Mouse (Mus musculus) kidney, embryonic 14.5 days (tissue): ENCODE results near the gene Hist2h3c2. TPM values are rescaled to one million over a fixed set of nuclear protein-coding genes. Genes with fewer than 3 reads are reported as not detected.

ENCODE experiments used
- ATAC-seq: fragments of 200-750 bp; cut with Nextera tagmentation; 2 replicates; pipeline ENCODE4 v1.8.0; 2017; ENCODE audit warnings: moderate number of reproducible peaks, mild to moderate bottlenecking, moderate TSS enrichment, moderate library complexity; ENCODE audit not compliant: low FRiP score, low TSS enrichment
- H3K27ac ChIP-seq: fragments of 300-500 bp; sonication (generic); 2 replicates; pipeline ENCODE4 v1.5.1; 2014; ENCODE audit warnings: low read depth, mild to moderate bottlenecking, low read length, moderate library complexity, mixed read lengths
- H3K27me3 ChIP-seq: fragments of 300-500 bp; sonication (generic); 2 replicates; pipeline ENCODE4 v1.6.1; 2014; ENCODE audit warnings: mild to moderate bottlenecking, low read length; ENCODE audit not compliant: control insufficient read depth, insufficient read depth
- H3K36me3 ChIP-seq: fragments of 300-500 bp; sonication (generic); 2 replicates; pipeline ENCODE4 v1.6.1; 2014; ENCODE audit warnings: low read length, mixed read lengths; ENCODE audit not compliant: control insufficient read depth, insufficient read depth
- H3K4me1 ChIP-seq: fragments of 300-500 bp; sonication (generic); 2 replicates; pipeline ENCODE4 v1.6.1; 2014; ENCODE audit warnings: low read length, mixed read lengths; ENCODE audit not compliant: control insufficient read depth, insufficient read depth
- H3K4me2 ChIP-seq: fragments of 300-500 bp; sonication (generic); replicated peaks from 2 replicates; pipeline ENCODE4 v1.6.1; 2014; ENCODE audit warnings: low read depth, mild to moderate bottlenecking, low read length
- H3K4me3 ChIP-seq: fragments of 300-500 bp; sonication (generic); 2 replicates; pipeline ENCODE4 v1.5.1; 2014; ENCODE audit warnings: mild to moderate bottlenecking, low read length
- H3K9ac ChIP-seq: fragments of 300-500 bp; sonication (generic); 2 replicates; pipeline ENCODE4 v1.6.1; 2014; ENCODE audit warnings: low read depth, mild to moderate bottlenecking, low read length, moderate library complexity
- H3K9me3 ChIP-seq: fragments of 300-500 bp; sonication (generic); 2 replicates; pipeline ENCODE4 v1.6.1; 2016; ENCODE audit warnings: low read length; ENCODE audit not compliant: control insufficient read depth
- WGBS: fragments of 180-500 bp; shearing (Covaris S2); extraction: QIAGEN DNeasy Blood & Tissue Kit; methylation state at CpG from one replicate; pipeline ENCODE4 v1.1.7; 2014; 5-methylcytosine and 5-hydroxymethylcytosine counted together
- microRNA-seq: library from miRNA; unstranded; fragments of <30 nt; microRNA quantifications from one replicate; pipeline ENCODE4, GENCODE M21; 2016
- polyA plus RNA-seq: library from polyadenylated mRNA; unstranded; fragments of >200 nt; fragmentation: Nextera tagmentation; extraction: Ambion mirVana; gene quantifications from 2 replicates; pipeline ENCODE4 v1.2.1, GENCODE M21; 2014

Gene Hist2h3c2
- polyA plus RNA-seq, 1 experiment from 2014 or later, result 5.4 TPM

DNA sequence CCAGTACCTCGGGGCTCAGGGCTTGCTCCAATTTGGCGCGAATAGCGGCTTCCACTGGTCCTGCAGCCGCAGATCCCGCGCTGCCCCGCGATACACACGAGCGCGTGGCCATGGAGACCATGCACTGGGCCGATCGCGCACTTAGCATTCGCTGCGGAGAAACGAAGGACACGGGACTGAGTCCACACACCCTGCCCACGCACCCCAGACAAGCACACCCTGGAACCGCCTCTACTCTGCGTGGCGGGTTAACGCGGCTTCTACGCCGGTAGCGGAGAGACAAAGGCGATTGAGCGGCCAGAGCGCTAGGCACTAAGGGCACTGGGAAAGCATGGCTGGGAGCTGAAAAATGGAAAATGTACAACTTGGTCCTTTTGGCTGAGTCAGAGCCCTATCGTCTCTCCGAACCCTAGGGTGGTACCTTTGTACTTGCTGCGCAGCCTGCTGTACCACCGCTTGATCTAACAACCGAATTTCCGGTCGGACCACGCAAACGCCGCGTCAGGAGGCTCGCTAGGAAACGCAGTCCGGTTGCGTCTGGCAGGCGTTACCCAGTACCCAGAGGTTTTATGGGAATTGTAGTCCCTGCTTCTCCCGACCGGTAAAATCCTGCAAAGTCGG lies 41.7 kb downstream of the Hist2h3c2 start:
- peaks cover 5% of the 10 kb centered on the region for H3K4me1 ChIP-seq
- peak overlapping the region; percentile 90 for H3K27ac ChIP-seq
- ATAC-seq, result peak; percentile 93
- H3K9ac ChIP-seq, result peak overlapping the region; percentile 80
- no peaks in the 10 kb centered on the region for H3K36me3 ChIP-seq
- H3K4me2 ChIP-seq, result peak overlapping the region; percentile 81
- WGBS, result under 1% methylated on average over 50 of the region's 50 CpGs
- H3K9me3 ChIP-seq, result no peaks in the 10 kb centered on the region
- H3K4me3 ChIP-seq, result peak overlapping the region; percentile 55
- no peaks in the 10 kb centered on the region for H3K27me3 ChIP-seq

DNA sequence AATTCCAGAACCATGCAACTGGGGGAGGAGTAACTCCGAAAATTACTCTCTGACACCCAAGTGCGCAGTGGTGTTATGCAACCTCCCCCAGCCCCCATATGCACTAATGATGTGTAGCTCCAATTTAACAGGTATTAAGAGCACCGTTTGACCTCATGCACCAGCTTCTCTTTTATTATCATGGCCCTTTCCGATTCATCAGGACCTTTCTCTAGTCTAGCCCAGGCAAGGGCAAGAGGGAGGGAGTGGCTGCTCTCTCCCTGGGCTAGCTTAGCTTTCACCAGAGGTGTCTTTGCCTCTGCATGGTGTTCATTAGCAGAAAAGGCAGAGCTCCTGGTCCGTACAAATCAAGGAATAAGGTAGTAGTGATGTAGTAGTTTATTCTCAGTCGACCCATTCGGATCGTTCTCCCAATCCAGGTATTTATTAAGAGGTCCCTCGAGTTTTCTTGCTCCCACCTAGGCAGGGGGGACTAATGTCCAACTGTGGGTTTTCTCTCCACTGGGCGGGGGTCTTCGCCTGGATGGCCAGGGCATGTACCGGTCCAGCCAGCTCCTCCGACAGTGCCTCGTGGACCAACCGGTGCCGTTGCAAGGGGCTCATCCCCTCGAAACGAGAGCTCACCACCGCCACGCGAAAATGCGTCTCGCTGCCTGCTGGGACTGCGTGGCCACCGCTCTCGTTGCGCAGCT lies 42.3 kb downstream of the Hist2h3c2 start:
- Histone ChIP-seq H3K27me3 (no peaks in the 10 kb centered on the region), H3K27ac (peak overlapping the region; percentile 90), H3K36me3 (no peaks in the 10 kb centered on the region), H3K4me1 (peaks cover 5% of the 10 kb centered on the region), H3K9me3 (no peaks in the 10 kb centered on the region), H3K4me3 (peak overlapping the region; percentile 55), H3K9ac (peak overlapping the region; percentile 80), H3K4me2 (peak overlapping the region; percentile 81)
- ATAC-seq, result peak; percentile 53; the same call in 1 of the 2 replicates
- WGBS, result 16% methylated on average over 27 of the region's 27 CpGs

DNA sequence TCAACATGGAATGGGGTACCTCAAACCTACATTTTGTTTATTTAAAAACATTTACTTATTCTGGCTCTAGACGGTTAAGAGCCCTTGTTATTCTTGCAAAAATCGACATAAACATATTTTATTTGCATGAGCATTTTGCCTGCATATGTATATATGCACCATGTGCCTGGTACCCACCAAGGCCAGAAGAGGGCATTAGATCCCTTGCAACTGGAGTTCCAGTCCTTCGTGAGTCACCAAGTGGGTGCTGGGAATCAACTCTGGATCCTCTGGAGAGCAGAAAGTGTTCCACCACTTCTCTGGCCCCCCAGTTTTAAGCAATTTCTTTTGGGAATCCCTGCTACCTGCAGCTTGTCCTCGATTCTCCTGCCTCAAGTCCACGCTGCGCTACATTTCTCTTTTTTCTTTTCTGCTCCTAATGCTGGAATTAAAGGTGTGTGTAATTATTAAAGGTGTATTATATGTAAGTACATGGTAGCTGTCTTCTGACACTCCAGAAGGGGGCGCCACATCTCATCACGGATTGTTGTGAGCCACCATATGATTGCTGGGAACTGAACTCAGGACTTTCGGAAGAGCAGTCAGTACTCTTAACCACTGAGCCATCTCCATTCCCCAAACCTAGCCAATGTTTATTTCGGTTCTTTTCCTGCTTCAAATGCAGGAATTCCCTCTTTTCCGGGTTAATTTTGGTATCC lies 43.2 kb downstream of the Hist2h3c2 start:
- Histone ChIP-seq H3K4me2 (no peak overlapping the region), H3K4me3 (no peak overlapping the region), H3K27ac (no peak overlapping the region), H3K4me1 (peaks cover 5% of the 10 kb centered on the region), H3K36me3 (no peaks in the 10 kb centered on the region), H3K27me3 (no peaks in the 10 kb centered on the region), H3K9ac (no peak overlapping the region), H3K9me3 (no peaks in the 10 kb centered on the region)
- no peak for ATAC-seq
- 92% methylated on average over 11 of the region's 11 CpGs for WGBS

GRCm38 (mm10) chr3:96194966-96195365 lies 44.0 kb downstream of the Hist2h3c2 start:
- WGBS, result 91% methylated on average over 10 of the region's 10 CpGs
- Histone ChIP-seq H3K27me3 (no peaks in the 10 kb centered on the region), H3K4me2 (no peak overlapping the region), H3K4me1 (peaks cover 5% of the 10 kb centered on the region), H3K9me3 (no peaks in the 10 kb centered on the region), H3K4me3 (no peak overlapping the region), H3K36me3 (no peaks in the 10 kb centered on the region), H3K27ac (no peak overlapping the region), H3K9ac (no peak overlapping the region)
- ATAC-seq, result no peak

DNA sequence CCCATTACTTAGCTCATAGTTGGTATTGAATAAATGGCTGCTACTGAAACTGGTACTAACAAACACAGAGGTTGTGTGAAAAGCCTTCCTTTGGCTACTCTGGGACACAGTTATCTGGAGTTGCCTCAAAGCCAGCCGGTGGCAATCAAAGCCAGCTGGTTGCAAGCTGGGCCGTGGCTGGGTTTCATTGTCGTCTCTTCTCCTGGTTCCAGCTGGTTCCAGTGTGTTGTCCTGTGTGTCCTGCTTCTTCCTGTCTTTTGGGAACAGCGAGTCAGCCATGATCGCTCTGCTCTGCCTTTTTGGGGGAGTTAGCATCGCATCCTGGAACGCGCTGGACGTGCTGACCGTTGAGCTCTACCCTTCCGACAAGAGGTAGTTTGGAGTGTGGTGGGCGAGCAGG lies 46.0 kb downstream of the Hist2h3c2 start:
- Histone ChIP-seq H3K4me1 (peaks cover 5% of the 10 kb centered on the region), H3K27me3 (no peaks in the 10 kb centered on the region), H3K4me3 (no peak overlapping the region), H3K36me3 (no peaks in the 10 kb centered on the region), H3K27ac (no peak overlapping the region), H3K9me3 (no peaks in the 10 kb centered on the region), H3K4me2 (no peak overlapping the region), H3K9ac (no peak overlapping the region)
- WGBS, result 55% methylated on average over 12 of the region's 12 CpGs
- ATAC-seq, result no peak

Small RNA genes lying within 50 kb of the gene (microRNA-seq; reads per million reads assigned to microRNA genes)
- gene Gm44492 (0.84 reads per million), gene Gm47311 (not detected), gene Gm47313 (not detected)

Other genes starting within 250 kb of the Hist2h3c2 start
- 39.3 and 48.0 TPM in 2 replicates for gene Plekho1, start 243.1 kb downstream of the Hist2h3c2 start, polyA plus RNA-seq
- 24.3 and 33.0 TPM in 2 replicates for gene Vps45, start 180.7 kb downstream of the Hist2h3c2 start, polyA plus RNA-seq
- gene Otud7b, start 134.6 kb downstream of the Hist2h3c2 start, polyA plus RNA-seq, result 9.4 and 18.1 TPM in 2 replicates
- gene Mtmr11, start 77.1 kb downstream of the Hist2h3c2 start, polyA plus RNA-seq, result 14.0 and 22.6 TPM in 2 replicates
- gene Sf3b4, start 66.8 kb downstream of the Hist2h3c2 start, polyA plus RNA-seq, result 220 and 235 TPM in 2 replicates
- gene Sv2a, start 58.0 kb downstream of the Hist2h3c2 start, polyA plus RNA-seq, result 2.2 and 3.3 TPM in 2 replicates
- 65.0 and 70.9 TPM in 2 replicates for gene Bola1, start 19.4 kb downstream of the Hist2h3c2 start, polyA plus RNA-seq
- 2.2 and 2.4 TPM in 2 replicates for gene Hist2h2ab, start 19.3 kb downstream of the Hist2h3c2 start, polyA plus RNA-seq
- gene Hist2h2ac, start 18.2 kb downstream of the Hist2h3c2 start, polyA plus RNA-seq, result 11.3 and 17.1 TPM in 2 replicates
- 9.2 and 13.1 TPM in 2 replicates for gene Hist2h2be, start 18.0 kb downstream of the Hist2h3c2 start, polyA plus RNA-seq
- 33.3 and 69.4 TPM in 2 replicates for gene Hist2h2aa2, start 1.1 kb upstream of the Hist2h3c2 start, polyA plus RNA-seq
- 18.3 and 20.3 TPM in 2 replicates for gene Hist2h2aa1, start 6.4 kb upstream of the Hist2h3c2 start, polyA plus RNA-seq
- 0.91 and 2.4 TPM in 2 replicates for gene Hist2h3c1, start 7.6 kb upstream of the Hist2h3c2 start, polyA plus RNA-seq
- gene Hist2h4, start 24.2 kb upstream of the Hist2h3c2 start, polyA plus RNA-seq, result 8.9 and 10.8 TPM in 2 replicates
- 72.6 and 85.9 TPM in 2 replicates for gene Hist2h3b, start 29.5 kb upstream of the Hist2h3c2 start, polyA plus RNA-seq
- gene Hist2h2bb, start 30.6 kb upstream of the Hist2h3c2 start, polyA plus RNA-seq, result 21.8 and 45.2 TPM in 2 replicates
- 1.8 and 2.2 TPM in 2 replicates for gene Fcgr1, start 54.8 kb upstream of the Hist2h3c2 start, polyA plus RNA-seq
- 0.20 TPM in 1 of 2 replicates, not detected in the other for gene BC107364, start 213.2 kb upstream of the Hist2h3c2 start, polyA plus RNA-seq